Mouse (Mus musculus): ENCODE data around the gene Afap1l2.

GRCm38 (mm10) chr19:57007781-57008710 is at the start of gene Afap1l2:
- no peak for TF ChIP-seq POLR2A (IDR thresholded peaks at IDR 0.05; ENCODE audit: low read depth, low read length)
- 0 out of 2 replicates have a peak, but pooled peaks have one; percentile 5 for TF ChIP-seq CTCF (IDR thresholded peaks at IDR 0.05; ENCODE audit: extremely low read depth, insufficient read depth, insufficient read length, insufficient replicate concordance)
